Mouse (Mus musculus): Measurements from ENCODE around the gene Nt5dc3.
A peak's percentile ranks its signal among the peaks of the same experiment; 100 is the strongest.

Gene Nt5dc3

DNA sequence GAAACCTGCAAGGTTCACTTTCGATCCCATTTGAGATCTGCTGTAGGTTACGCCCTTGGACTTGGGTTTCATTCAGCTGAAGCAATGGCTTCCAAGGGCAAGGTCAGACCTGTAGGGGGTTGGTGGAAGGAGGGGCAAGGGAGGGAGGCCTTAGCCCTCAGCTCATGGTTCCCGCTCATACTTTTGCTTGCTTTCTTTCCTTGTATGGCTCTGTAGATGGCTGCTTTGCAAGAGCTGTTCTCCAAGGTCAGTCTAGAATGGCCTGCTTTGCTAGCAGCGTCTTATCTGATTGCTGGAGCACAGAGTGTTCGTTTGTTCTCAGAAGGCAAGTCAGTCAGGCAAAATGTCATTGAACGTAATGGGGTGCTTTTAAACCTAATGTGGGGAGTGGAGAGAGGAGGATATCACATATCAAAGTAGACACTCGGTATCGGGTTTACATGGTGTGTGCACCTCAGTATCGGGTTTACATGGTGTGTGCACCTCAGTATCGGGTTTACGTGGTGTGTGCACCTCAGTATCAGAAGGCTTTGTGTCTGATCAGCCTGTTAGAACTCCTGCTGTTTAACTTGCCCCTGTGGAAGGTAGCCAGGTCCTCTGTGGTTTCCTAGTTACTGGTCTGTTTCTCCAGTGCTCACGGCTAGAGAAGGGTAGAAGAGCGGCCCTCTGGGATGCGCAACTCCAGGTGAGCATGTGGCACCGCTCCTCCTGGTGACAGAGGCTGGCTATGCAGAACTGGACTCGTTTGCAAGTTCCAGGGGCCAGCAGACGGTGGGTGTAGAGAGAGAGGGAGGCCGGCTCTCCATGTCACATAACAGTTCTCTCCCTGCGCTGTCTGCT lies 35.7 kb downstream of the Nt5dc3 start:
- no peak for DNase-seq (ENCODE audit: extremely low read depth, low read depth, low spot score)

DNA sequence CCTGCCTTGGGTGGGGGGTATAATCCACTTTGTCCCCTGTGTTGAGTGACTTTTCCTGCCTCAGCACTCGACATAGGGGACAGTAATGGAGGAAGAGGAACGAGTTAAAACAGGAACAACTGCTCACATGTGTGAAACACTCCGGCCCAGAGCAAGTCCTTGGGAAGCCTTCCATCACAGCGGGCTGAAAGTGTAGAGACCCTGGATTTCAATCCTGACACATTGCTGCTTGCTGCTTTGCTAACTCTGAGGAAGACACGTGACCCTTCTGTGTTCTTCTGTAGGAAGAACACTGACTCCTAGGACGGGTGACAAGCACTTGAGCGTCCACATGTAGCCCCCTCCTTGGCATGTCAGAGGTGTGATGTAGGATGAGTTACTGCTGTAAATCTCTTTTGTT lies 36.3 kb downstream of the Nt5dc3 start:
- DNase-seq (ENCODE audit: extremely low read depth, low read depth, low spot score) = no peak

DNA sequence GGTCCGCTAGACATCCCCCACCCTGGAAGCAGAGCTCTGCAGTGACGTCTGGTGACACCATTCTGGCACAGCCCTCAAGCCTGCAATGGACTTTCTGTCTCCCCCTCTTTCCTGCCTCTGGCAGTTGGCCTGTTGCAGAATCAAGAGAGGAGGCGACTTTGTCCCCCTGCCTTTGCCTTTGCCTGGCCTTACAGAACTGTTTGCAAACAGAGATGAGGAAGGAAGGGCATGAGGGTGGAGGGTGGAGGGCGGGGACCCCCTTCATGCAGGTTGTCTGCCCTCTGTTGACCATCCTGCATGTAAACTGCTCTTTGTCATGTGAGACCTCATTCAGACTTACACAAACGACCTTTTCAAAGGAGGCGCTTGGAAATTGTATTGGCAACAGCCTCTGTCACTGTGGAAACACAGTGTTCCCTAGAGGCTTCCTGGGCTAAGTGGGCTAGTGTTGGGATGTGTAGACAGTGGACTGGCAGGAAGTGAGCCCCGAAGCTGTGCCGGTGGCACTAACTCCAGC lies 40.9 kb downstream of the Nt5dc3 start:
- DNase-seq (ENCODE audit: extremely low read depth, low read depth, low spot score) = no peak

DNA sequence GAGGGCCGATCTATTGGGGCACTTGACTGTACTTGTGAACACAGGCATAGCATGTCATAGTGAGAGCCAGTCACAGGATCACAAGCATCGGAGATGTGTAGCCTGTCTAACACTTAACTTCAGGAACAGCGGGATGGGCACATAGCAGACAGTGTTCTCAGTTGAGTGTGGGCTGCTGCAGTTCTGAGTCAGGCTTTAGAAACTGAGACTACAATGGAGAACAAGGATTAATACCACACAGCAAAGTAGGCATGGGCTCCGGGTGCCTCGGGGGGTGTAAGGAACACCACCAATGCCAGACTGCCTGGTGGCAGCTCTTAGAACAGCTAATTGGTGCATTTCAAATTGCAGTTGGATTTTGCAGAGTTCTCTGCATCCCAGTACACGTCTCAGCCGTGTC lies 42.2 kb downstream of the Nt5dc3 start:
- no peak for DNase-seq (ENCODE audit: extremely low read depth, low read depth, low spot score)

DNA sequence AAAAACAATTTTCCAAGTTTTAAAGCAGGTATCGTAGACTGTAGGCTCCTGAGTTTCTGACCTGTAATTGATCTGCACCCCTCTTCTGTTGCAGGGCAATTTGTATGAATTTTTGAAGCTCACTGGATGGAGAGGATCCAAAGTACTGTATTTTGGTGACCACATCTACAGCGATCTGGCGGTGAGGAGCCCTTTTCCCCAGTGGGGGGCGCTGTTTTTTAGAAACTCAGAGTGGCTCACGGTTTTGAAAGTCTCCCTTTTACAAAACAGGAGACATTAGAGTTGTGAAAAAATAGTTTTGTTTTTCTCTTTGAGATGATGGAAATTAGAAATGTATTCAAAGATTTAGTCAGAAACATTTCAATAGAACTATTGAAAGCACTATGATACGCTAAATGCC lies 45.3 kb downstream of the Nt5dc3 start:
- no peak for DNase-seq (ENCODE audit: extremely low read depth, low read depth, low spot score)

DNA sequence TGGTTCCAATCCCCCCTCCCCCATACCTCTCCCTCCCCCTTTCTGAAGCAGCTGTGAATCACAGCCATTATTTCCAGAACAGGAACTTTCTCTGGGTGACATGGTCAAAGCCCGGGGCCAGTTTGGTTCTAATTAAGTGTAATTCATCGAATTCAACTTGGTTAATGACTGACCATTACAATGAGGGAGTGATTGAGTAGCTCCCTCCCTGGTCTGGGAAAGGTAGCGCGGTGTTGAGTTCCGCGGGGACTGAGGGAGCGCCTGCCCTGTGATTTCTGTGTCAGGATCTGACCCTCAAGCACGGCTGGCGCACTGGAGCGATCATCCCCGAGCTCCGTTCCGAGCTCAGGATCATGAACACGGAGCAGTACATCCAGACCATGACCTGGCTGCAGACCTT lies 46.1 kb downstream of the Nt5dc3 start:
- DNase-seq (ENCODE audit: extremely low read depth, low read depth, low spot score) = no peak

DNA sequence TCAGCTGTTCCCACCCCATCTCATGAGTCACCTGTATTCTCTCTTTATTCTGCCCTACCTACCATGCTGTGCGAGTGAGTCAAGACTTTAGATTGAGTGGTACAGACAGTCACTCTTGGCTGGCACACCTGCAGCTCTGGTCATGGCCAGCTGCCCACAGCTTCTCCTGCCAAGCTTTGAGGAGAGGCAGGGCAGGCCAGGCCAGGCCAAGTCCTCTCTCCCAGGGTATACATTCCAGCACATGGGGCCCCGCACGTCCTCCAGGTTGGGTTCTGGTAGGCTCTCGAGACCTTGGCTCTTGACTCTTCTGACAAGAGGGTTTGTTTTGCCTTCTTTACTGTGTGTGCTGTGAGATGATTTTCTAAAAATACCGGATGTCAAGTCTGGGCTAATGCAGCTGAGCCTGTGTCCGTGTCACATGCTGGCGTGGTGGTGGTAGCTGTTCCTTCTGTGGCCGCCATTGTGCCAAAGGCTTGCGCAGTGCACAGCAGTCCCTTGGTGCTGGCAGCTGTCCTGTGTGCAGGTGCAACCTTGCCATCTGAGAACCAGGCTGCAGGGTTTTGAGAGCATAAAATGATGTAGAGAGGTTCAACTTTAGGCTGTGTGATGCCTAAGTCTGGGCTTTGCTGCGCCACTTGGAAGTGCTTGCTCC lies 47.2 kb downstream of the Nt5dc3 start:
- peak; percentile 37 for DNase-seq (ENCODE audit: extremely low read depth, low read depth, low spot score)

DNA sequence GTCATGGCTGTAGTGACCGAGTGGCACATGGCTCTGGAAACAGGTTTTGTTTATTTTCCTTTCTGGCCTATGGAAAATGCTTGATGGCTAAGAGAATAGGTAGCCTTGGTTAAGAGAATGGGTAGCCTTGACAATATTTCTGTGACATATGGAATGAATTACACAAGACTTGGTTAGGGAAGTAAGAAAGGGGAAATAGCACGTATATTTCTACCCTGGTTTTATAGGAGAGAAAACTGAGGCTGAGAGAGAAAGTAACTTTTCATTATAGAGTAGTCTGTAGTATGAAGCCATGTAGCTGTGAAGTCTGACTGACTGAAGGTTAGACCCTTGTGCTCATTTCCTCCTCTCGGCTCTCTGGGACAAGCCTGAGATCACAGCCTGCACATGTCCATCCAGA lies 48.1 kb downstream of the Nt5dc3 start:
- no peak for DNase-seq (ENCODE audit: extremely low read depth, low read depth, low spot score)

DNA sequence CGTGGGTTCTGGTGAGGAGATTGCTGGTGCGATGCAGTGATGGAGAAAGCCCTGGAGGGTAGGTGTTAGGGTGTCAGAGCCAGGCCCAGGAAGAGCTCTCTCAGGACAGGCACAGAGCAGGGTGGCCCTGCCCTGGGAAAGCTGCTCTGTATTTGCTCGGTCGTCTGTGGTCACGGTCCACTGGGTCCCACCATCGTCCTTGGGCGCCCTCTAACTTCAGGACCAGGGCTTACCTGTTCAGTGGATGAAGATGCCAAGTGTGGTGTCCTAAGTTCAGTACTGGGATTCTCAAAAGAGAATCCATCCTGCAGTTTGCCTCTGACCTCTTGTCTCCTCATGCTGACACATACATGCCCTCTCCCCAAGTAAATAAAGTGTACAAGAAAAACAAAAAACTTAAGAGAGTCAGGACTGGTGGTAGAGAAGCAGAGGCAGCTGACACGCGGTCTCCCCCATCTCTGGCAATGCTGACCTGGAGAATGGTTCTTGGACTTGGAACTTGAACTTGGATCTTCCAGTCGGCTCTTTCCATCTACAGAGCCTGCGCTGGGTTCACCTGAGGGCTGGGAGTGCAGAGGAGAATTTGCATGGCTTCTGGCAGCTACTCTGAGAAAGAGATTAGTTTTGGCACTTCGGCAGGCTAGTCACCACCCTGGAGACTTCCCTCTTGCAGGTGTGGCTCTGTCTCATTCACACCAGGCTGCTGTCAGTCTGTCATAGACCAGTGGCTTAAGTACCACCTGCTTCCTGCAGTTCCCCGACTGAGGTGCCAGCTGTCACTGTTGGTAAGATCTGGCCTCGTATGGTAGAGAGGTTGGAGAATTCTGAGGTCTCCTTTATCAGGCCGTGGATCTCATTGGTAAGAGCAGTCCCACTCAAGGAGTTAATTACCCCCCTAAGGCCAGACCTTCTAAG lies 49.7 kb downstream of the Nt5dc3 start:
- DNase-seq (ENCODE audit: extremely low read depth, low read depth, low spot score) = no peak

DNA sequence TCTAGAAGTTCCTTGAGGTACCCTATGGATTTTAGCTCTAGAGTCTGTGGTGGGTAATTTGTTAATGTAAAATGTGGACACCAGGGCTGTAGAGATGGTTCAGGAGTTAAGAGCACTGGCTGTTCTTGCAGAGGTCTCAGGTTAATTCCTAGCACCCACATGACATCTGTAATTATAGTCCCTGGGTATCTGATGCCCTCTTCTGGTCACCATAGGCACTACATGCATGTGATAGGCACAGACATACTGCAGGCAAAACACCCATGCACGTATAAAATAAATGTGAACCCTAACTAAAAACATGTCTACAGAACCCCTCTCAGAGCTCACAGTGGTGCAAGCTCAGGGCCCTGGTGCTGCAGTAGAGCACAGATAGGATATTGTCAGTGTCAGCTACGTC lies 50.7 kb downstream of the Nt5dc3 start:
- no peak for DNase-seq (ENCODE audit: extremely low read depth, low read depth, low spot score)

DNA sequence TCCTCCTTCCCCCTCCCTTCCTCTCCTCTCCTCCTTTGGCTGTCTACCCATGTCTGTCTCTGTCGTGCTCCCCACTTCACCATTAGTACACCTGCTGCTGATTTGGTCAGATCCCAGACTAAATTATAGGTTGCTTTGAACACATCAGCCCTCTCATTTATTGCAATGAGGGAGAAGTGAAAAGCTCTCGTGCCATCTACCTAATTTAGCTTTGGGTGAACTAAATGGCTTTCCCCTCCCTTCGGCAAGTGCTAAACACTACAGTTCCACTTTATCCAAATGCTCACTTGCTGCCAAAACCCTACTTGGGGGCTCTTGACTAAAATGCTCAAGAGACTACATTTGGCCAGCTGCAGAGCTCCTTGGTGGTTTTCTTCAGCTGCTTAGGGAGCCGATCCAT lies 58.0 kb downstream of the Nt5dc3 start:
- DNase-seq (ENCODE audit: extremely low read depth, low read depth, low spot score) = no peak

DNA sequence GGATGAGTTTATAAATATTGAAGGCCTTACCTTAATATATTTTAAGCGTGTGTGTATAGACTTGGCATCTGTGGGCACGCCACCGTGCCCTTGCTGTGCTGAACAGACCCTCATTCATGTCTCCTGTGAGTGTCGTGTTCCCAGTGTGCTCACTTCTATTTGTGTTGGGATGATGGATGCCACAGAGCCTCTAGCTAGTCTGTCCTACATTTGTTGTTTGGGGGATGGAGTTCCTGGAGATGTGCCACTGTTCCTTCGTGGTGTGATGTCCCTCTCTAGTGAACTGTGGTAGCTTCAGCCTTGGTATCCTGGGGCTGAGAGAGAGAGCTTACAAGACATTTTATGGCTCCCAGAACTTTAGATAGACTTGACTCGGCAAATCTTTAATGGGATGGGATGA lies 60.0 kb downstream of the Nt5dc3 start:
- no peak for DNase-seq (ENCODE audit: extremely low read depth, low read depth, low spot score)

DNA sequence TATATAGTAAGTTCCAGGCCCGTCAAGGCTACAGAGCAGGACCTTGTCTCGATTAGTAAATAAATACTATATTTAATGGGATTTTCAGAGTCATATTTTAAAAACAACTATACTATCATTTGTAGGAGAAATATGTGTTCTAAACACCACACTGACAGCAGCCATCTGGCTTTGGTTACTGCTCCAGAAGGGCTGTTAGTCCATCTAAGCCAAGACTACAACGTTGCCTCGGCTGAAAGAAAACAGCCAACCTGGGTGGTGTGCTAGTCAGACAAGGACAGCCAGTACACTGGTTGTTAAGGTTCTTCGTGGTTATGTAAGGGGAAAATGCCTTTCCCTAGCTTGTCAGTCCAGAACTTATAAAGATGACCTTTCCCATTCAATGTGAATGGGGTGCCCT lies 63.9 kb downstream of the Nt5dc3 start:
- DNase-seq (ENCODE audit: extremely low read depth, low read depth, low spot score) = no peak

DNA sequence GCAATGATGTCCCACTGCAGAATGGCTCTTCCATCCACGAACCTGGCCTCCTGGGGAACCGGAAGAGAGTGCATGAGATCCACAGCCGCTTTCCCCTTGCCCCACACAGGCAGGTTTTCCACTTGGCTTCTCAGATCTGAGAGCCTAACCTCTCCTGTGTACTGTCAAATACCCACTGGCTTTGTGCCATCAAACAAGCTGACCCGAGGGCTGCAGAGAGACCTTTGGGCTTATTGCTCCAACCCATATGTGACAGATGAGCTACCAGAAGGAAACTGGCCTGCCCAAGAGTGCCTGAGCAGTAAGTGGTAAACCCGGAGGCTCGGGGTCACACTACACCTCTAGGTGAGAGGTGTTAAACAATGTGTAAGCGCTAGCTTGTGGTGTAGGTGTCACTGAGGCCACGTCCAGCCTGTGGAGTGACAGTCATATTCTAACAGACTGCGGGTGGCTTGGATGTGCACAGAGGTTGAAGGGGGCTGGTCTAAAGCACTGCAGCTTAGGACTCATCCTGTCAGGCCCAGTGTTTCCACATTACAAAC lies 68.2 kb downstream of the Nt5dc3 start:
- no peak for DNase-seq (ENCODE audit: extremely low read depth, low read depth, low spot score)

DNA sequence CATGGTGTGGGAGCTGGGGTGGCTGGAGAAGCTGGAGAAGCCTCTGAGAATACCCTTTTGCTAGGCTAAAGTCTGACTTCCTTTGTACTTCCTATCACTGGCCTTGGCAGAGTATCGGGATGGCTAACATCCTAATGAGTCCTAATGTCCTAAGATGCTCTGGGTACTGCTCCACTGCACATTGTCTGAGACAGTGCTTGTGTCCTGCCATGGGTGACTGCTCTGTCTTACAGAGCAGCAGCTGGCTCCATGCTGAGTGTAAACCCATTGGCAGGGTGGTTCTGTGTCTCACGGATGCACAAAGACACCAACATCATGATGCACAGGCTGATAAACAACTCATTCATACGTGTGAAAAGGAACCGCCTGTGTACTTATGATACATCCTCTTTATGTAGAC lies 70.3 kb downstream of the Nt5dc3 start:
- DNase-seq (ENCODE audit: extremely low read depth, low read depth, low spot score) = no peak

DNA sequence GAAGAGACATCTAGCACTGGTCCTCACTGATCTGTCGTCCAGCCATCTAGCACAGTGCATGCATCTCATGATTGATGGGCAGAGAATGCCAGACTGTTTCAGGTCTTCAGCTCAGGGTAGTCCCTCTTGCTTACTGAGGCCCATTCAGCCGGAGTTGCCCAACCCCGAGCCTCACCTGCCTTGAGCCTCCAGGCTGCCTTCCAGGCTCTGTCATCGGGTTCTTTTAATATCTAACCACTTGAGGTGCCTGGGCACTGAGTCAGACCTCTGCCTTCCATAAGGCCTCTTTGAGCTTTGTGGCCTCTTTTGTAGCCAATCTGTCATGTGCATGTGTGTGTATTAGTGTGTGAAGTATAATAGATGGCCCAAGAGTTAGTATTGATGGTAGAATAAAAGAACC lies 70.7 kb downstream of the Nt5dc3 start:
- DNase-seq (ENCODE audit: extremely low read depth, low read depth, low spot score) = no peak

DNA sequence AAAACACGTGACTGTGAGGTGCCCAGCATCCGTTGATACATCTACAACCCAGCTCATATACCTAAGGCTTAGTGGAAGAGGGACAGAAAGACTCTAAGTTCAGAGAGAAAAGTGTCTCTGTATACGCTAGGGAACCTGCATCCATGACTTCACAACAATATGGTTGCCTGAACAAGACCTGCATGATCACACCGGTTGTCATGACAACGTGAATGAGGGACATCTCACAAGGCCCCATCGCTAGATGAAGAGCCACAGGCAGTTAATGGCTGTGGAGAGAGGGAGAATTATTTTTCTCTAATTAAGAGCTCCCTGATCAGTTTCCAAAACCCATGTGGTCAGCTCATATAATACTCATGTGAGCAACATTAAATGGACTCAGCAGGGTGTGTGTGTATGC lies 73.4 kb downstream of the Nt5dc3 start:
- DNase-seq (ENCODE audit: extremely low read depth, low read depth, low spot score) = no peak

DNA sequence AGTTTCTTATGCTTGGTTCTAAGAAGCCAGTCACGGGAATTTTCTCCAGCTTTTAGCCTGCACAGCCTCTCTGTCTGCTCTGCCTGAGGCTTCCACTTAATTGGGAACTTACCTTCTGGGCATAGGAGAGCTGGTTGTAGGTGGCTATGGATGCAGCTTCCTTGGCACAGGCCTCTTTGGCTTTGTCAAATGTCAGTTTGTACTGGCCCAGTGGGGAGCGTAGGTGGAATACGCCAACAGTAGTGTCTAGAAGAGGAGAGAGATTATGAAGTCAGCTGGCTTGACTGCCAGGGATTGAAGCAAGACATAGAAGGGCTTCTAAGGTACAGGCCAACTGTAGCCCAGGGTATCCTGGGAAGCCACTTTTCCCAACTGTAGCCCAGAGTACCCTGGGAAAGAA lies 74.6 kb downstream of the Nt5dc3 start:
- peak; percentile 61 for DNase-seq (ENCODE audit: extremely low read depth, low read depth, low spot score)

DNA sequence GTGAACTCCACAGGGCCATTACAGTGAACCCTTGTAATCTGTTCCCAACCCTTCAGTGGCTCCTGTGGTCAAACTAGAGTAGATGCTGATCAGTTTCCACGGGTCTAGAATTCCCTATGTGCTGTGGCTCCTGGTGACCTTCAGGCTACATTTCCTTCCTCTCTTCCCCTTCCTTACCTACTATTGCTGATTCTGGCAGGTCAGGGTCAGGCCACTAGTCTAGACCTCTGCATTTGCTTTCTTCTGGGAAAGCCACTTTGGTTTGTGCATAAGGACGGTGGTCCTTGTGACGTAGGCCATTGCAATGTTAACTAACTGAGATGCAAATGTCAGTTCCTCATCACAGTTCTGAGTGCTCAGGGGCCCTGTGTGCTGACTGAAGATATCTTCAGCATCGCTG lies 81.6 kb downstream of the Nt5dc3 start:
- no peak for DNase-seq (ENCODE audit: extremely low read depth, low read depth, low spot score)

DNA sequence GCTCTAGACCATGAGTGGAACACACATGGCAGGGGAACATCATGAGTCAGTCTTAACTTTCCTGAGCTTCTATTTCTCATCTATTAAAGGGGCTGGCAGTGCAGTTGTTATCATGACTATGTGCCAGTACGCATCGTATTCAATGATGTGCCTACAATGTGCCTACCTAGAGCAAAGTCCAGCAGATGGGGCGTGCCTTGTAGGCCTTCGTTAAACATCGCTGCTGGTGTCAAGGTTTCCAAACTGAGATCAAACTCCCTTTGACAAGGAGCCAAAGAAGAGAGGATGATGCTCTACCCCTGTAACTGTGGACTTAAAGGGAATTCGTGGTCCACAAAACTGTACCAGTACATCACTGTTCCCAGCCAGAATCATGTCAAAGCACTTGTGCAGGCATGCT lies 83.7 kb downstream of the Nt5dc3 start:
- DNase-seq (ENCODE audit: extremely low read depth, low read depth, low spot score) = no peak

DNA sequence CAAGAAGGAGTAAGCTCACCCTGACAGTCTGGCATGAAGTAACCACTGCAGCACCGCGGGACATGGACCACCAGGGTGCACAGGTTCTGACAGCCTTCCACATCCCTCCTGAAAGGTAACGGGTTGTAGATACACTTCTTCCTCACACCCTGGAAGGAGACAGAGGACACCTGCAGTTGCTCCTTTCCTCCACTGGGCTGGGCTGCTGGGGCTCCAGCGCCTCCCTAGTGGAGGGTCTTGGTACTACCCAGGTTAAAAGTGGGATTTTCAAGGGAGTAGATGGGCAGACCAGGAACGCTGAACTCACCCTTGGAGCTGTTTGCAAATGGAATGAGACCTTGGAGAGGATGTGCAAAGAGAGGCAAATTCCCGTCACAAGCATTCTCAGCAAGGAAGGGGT lies 84.6 kb downstream of the Nt5dc3 start:
- DNase-seq (ENCODE audit: extremely low read depth, low read depth, low spot score) = no peak

Measured in fat pad, adult 2 months (tissue).